Mouse (Mus musculus) forelimb bud, embryonic 11.5 days (tissue): ENCODE results near the gene Apoc4.

Experiments
- DNase-seq: peaks from one replicate; pipeline ENCODE4 v3.0.0-alpha.2; 2012; ENCODE audit warnings: low read depth, low spot score

The Apoc4 gene

DNA sequence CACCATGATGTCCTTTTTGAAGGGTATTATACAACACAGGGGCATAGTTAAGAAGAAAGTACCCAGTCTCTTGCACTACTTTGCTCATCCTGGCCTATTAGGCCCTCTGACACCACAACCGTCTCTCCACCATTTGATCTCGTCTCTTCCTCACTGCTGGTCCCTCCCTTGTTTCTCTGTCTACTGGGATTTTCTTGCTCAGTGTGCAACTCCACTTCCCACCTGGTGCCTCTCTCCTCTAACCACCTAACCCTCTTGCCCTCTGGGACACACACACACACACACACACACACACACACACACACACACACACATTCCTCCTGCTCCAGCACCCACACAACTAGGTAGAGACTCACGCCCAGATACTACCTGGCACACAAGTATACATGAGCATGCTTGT lies 2.4 kb downstream of the Apoc4 start:
- DNase-seq: no peak

DNA sequence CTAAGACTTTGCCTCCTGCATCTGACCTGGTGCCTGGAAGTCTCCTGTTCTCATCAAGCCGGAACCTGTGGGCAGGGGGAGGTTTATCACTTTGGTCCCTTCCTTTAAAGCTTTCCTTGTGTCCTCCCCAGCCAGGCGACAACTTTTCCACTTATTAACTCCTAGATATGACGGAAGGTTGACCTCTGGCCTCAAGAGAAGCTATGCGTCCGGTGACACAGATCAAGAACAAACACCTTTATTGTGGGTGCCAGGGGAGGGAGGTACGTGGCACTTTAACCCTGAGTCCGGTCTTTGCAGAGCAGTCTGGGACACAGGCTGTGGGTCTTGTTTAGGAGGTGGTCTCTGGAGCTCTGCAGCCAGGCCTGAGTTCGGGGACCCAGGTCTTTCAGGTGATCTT lies 3.4 kb downstream of the Apoc4 start, which contains the start of gene Apoc2:
Gene Apoc2 (minus strand): TSS at position 70 of the 400 bp plus-strand sequence.
- DNase-seq: no peak

DNA sequence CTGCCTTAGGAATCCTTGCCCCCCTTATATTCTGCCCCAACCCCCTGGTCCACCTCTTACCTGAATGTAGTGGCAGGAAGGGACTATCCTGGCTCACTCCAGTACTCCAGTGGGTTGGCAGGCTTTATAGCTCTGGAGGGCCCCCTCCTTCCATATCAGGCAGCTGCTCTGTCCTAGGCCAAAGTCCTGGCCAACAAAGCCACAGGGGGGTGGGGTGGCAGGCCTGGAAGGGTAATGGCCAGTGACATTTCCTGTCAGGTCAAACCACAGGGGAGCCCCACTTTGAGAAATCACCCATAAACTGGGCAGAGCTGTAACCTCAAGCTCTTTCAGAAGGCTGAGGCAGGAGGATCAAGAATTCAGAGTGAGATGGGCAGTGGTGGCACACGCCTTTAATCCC lies 4.6 kb downstream of the Apoc4 start:
- DNase-seq: no peak

GRCm38 (mm10) chr7:19675824-19676223 lies 5.5 kb downstream of the Apoc4 start:
- DNase-seq: no peak

DNA sequence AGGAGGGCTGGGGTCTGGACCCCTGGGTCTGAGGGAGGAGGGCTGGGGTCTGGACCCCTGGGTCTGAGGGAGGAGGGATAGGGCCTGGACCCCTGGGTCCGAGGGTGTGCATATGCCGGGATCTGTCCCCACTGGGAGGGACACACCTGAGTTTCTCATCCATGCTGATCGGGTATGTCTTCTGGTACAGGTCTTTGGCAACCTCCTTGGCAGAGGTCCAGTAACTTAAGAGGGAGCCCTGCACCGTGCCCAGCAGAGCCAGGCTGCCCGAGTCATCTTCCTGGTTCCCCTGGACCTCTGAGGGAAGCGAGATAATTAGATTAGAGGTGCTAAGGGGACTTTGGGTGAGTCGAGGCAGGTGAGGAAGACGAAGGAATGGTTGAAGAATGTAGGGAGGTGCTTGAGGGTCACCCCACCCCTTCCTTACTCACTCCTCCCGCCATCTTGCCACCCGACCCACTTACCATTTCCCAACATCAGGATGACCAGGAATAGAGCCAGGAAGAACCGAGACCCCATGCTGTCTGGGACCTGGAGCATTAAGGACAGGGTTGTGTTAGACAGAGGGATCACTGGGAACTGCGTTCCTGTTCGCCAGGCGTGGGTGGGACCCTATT lies 8.1 kb downstream of the Apoc4 start:
- DNase-seq: no peak

DNA sequence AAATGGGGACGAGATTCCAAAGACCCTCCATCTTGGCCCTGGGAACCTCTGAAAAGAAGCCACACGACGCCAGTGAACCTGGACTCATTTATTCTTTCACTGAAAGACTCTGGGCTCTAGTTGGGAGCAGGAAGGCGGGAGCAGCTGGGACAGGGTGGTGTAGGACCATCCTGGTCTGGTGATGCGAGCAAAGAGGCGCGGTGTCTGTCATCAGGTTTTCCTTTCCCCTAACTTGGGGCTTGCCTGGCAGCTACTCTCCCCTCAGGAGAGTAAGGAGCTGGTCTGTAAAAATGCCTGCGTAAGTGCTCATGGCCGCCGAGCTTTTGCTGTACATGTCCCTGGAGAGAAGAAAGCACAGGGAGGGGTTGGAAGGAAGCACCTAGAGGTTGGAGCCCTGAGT lies 9.8 kb downstream of the Apoc4 start:
- no peak for DNase-seq

GRCm38 (mm10) chr7:19668947-19669721 lies 12.1 kb downstream of the Apoc4 start:
- DNase-seq: peak; percentile 93

- DNase-seq: no peak
Observed at GRCm38 (mm10) chr7:19667434-19667833, 13.8 kb downstream of the Apoc4 start.

GRCm38 (mm10) chr7:19666750-19667149 lies 14.5 kb downstream of the Apoc4 start:
- DNase-seq: no peak

DNA sequence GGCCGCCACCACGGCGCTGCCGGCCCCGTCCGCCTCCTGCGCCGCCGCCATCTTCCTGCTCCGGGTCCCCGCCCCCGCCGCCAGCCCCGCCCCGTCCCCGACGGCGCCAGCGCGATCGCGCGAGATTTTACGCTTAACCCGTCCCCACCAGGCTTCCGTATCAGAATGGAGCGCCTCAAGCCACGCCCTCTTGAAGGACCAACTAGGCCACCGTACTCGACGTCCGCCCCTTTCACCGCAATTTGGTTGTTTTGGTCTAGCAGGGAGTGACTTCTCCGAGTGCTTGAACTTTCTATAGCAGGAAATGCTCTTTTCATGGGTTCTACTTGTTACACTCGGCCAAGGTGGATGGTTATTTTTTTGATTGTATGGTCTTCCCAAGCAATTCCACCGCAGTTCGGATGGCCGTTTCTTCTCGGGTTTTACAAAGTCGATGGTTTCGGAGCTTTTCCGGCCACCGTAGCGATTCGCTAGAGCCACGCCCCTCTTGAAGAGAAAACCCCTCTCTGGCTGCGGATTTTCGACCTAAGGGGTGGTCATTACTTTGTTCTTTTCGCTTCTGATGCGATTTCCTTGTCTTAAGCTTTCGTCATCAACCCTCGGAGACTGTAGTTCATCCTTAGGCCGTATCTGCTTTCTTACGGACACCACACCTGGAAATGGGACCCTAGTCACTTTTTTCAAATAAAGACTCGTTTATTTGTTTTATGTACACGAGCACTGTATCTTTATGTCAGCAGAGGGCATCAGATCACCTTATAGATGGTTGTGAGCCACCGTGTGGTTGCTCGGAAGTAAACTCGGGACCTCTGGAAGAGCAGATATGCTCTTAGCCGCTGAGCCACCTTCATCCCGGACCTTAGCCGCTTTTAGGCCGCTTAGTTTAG lies 16.1 kb downstream of the Apoc4 start, which contains the start of gene Clptm1:
Gene Clptm1 (minus strand): TSS at position 79 of the 887 bp plus-strand sequence.
- peak; percentile 98 for DNase-seq

GRCm38 (mm10) chr7:19664455-19664954 lies 16.8 kb downstream of the Apoc4 start:
- peak; percentile 6 for DNase-seq

GRCm38 (mm10) chr7:19663940-19664339 lies 17.3 kb downstream of the Apoc4 start:
- DNase-seq: no peak

DNA sequence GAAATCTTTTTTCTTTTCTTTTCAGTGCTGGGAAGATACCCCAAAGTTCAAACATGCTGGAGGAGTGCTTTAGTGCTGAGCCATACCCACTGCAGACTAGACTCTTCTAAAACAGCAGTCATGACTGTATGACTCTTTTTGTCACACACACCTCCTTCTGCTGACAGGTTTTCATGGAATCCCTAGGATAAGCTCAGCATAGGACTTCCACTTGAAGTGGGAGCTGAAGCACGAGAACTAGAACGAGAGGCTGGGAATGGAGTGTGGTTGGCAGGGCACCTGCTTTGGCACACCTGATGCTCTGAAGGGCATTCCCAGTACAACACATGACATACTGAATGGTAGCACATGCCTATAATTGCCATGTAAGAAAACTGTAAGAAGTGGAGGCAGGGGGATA lies 28.7 kb downstream of the Apoc4 start:
- DNase-seq: no peak

GRCm38 (mm10) chr7:19651063-19651786 lies 30.1 kb downstream of the Apoc4 start:
- no peak for DNase-seq

GRCm38 (mm10) chr7:19641223-19641622 lies 40.1 kb downstream of the Apoc4 start:
- DNase-seq: no peak

DNA sequence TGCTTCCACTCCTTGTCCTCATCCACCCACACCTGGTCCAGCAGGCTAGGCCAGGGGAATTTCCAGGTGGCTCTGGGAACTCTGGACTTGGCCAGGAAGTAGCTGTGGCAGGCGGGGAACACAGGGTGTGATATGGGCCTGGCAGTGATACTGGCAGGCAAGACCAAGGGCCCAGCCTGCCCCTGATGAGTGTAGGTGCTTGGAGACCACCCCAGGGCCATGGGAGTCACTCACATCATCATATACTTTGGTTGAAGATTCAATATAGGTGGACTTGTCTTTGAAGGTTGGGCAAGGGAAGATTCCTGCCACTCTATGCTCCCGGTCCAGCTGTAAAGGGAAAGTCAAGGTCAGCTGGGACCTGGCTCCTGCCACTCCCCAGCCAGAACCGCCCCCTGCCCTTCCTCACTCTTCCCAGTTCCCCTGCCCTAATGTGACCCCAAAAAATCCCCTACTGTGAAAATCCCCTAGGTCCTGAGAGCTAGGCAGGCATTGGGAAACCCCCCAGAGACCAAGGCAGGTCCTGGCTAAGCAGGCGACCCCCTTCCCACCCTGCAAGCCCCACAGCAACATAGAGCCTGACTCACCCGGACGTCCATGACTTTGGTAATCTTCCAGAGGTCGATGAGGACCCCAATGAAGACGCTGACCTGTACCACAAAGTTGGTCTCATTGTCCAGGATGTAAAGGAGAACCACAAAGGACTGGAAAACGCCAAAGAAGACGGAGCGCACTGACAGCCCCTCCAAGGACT lies 46.0 kb downstream of the Apoc4 start:
- no peak for DNase-seq

DNA sequence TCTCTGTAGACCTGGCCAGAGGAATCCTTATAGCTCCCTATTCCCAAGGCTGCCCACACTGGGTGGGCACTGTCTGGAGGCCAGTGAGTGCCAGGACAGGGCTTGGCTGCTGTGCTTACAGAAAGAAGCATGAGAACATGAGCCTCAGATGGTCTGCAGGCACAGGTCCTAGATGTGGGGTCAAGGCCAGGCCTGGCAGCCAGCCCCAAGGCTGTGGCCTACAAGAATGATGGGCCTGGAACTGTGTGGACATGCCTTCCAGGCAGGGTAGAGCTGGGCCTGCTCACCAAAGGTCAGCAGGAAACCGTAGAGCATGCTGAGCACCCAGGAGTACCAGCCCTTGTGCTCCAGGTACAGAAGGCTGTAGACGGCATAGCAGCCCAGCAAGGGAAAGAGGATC lies 46.7 kb downstream of the Apoc4 start:
- DNase-seq: no peak

DNA sequence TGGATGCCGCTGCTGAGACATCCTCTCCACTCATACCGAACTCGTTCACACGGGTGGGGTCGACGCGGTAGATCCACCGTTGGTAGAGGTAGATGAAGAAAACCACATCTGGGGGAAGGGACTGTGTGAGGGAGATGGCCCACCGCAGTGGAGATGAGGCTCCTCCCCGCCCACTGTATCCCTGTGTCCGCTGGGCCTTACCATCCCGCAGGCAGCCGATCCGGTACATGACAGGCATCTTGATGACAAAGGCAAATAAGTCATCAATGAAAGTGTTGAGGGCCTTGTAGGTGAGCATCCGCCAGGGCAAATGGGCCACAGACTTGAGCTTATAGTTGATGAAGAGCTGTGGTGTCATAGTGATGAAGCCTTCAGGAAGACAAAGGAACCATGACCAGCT lies 47.4 kb downstream of the Apoc4 start:
- DNase-seq: no peak

DNA sequence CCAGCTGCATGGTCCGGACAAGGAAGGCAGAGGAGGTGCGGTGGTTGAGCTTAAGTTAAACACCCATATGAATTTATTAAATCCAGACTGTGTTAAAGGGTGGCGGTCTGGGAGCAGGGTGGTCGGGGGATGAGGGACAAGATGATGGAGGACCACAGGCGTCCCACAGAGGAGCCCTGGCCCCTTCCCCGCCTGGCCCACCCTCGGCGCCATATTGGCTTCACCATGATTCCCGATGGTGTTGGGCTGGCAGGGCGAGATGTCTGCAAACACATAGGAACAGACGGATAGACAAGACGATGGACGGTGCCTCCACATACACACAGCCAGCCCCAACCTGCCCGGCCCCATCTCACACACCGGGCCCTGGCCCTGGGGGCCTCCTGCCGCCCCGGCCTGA lies 48.1 kb downstream of the Apoc4 start:
- no peak for DNase-seq

- DNase-seq: no peak
Observed at GRCm38 (mm10) chr7:19632720-19633119, 48.6 kb downstream of the Apoc4 start.

DNA sequence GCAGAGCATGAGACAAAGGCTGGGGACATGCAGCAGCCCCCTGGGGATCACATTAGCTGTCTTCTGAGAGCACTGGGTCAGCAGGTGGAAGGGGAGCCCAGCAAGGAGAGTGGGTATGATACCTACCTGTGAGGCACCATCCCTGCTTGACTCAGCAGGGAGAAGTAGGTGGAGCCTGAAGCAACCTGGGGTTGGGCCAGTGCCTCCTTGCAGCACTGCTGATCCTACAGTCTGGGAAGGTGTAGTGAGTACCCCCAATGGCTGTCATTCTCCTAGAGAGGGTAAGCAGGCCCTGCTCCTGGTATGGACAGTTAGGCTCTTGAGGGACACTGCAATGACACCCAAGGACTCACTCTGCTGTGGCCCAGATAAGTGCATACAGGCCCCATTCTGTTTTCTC lies 49.0 kb downstream of the Apoc4 start:
- no peak for DNase-seq
